Mouse (Mus musculus): ENCODE measurements around the gene Paxip1. TPM values are rescaled to one million over a fixed set of nuclear protein-coding genes. Genes with fewer than 3 reads are reported as not detected.
A peak's percentile ranks its signal among the peaks of the same experiment; 100 is the strongest.

Gene Paxip1
- polyA plus RNA-seq, 1 experiment from 2014 or later, result 44.9 TPM

DNA sequence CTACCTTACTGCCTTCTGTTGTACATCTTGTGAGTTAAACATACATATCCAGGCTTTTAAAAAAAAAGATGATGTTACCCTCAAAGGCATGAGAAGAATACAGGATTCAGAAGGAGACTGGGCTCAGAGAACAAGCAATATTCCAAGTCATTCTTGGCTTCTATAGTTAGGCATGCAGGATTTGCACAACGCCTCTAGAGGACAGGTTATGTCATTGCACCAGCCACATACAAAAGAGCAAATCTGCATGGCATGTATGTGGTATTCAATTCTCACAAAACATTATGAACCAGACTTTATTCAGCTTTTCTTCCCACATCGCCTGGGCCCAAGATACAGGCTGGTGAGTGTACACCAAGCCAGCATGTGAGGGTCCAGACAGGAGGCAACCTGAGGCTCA, 67.0 kb downstream of the Paxip1 start:
- no peak for ATAC-seq (ENCODE audit: insufficient number of reproducible peaks, insufficient read depth, low FRiP score, low TSS enrichment, low read depth)
- no peaks in the 10 kb centered on the region for H3K9me3 ChIP-seq
- no peaks in the 10 kb centered on the region for H3K36me3 ChIP-seq
- H3K4me2 ChIP-seq, result no peak overlapping the region
- no peaks in the 10 kb centered on the region for H3K4me1 ChIP-seq (replicated peaks)
- H3K27ac ChIP-seq, result no peak overlapping the region
- no peak overlapping the region for H3K4me3 ChIP-seq (replicated peaks)
- no peaks in the 10 kb centered on the region for H3K27me3 ChIP-seq
- H3K9ac ChIP-seq (replicated peaks), result no peak overlapping the region
- WGBS, result 22% methylated on average over 2 of the region's 2 CpGs

- Histone ChIP-seq H3K9ac (replicated peaks) (no peak overlapping the region), H3K36me3 (no peaks in the 10 kb centered on the region), H3K27ac (no peak overlapping the region), H3K9me3 (no peaks in the 10 kb centered on the region), H3K4me1 (replicated peaks) (peaks cover 4% of the 10 kb centered on the region), H3K4me3 (replicated peaks) (no peak overlapping the region), H3K4me2 (no peak overlapping the region), H3K27me3 (no peaks in the 10 kb centered on the region)
- no peak for ATAC-seq (ENCODE audit: insufficient number of reproducible peaks, insufficient read depth, low FRiP score, low TSS enrichment, low read depth)
- WGBS, result 76% methylated on average over 2 of the region's 2 CpGs
These were observed 72.2 kb downstream of the Paxip1 start for GRCm38 (mm10) chr5:27719311-27719710.

DNA sequence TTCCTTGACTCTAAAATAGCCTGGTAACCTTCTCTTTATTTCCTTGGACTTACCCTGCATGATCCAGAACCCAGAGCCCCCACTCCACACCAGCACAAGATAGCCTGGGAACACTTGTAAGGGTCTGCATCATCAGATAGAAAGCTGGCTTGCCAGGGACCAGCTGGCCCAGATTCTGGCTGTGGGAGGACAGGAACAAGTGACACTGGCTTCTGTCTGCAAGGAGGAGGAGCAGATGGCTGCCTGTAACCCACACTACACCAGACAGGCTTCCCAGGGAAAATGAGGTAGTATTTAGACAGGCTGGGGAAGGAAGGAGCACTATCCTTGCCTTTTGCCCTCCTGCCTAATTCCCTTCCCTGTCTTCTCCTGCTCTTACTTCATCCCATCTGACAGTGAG, 74.2 kb downstream of the Paxip1 start:
- no peaks in the 10 kb centered on the region for H3K9me3 ChIP-seq
- no peaks in the 10 kb centered on the region for H3K36me3 ChIP-seq
- no peak for ATAC-seq (ENCODE audit: insufficient number of reproducible peaks, insufficient read depth, low FRiP score, low TSS enrichment, low read depth)
- H3K4me2 ChIP-seq, result no peak overlapping the region
- H3K27ac ChIP-seq, result no peak overlapping the region
- H3K4me3 ChIP-seq (replicated peaks), result no peak overlapping the region
- no peaks in the 10 kb centered on the region for H3K27me3 ChIP-seq
- no peak overlapping the region for H3K9ac ChIP-seq (replicated peaks)
- H3K4me1 ChIP-seq (replicated peaks), result peaks cover 7% of the 10 kb centered on the region

GRCm38 (mm10) chr5:27716026-27716425, 75.5 kb downstream of the Paxip1 start:
- Histone ChIP-seq H3K4me1 (replicated peaks) (peaks cover 7% of the 10 kb centered on the region), H3K36me3 (no peaks in the 10 kb centered on the region), H3K27ac (no peak overlapping the region), H3K4me3 (replicated peaks) (no peak overlapping the region), H3K9ac (replicated peaks) (no peak overlapping the region), H3K4me2 (no peak overlapping the region), H3K27me3 (no peaks in the 10 kb centered on the region), H3K9me3 (no peaks in the 10 kb centered on the region)
- WGBS, result 88% methylated on average over 4 of the region's 4 CpGs
- no peak for ATAC-seq (ENCODE audit: insufficient number of reproducible peaks, insufficient read depth, low FRiP score, low TSS enrichment, low read depth)

GRCm38 (mm10) chr5:27714356-27714755, 77.1 kb downstream of the Paxip1 start:
- peak; percentile 63; the same call in 1 of the 2 replicates for ATAC-seq (ENCODE audit: insufficient number of reproducible peaks, insufficient read depth, low FRiP score, low TSS enrichment, low read depth)
- H3K4me3 ChIP-seq (replicated peaks), result no peak overlapping the region
- no peaks in the 10 kb centered on the region for H3K9me3 ChIP-seq
- no peak overlapping the region for H3K9ac ChIP-seq (replicated peaks)
- H3K27ac ChIP-seq, result no peak overlapping the region
- 51% methylated on average over 9 of the region's 9 CpGs for WGBS
- no peak overlapping the region for H3K4me2 ChIP-seq
- no peaks in the 10 kb centered on the region for H3K36me3 ChIP-seq
- H3K4me1 ChIP-seq (replicated peaks), result peaks cover 7% of the 10 kb centered on the region
- no peaks in the 10 kb centered on the region for H3K27me3 ChIP-seq

DNA sequence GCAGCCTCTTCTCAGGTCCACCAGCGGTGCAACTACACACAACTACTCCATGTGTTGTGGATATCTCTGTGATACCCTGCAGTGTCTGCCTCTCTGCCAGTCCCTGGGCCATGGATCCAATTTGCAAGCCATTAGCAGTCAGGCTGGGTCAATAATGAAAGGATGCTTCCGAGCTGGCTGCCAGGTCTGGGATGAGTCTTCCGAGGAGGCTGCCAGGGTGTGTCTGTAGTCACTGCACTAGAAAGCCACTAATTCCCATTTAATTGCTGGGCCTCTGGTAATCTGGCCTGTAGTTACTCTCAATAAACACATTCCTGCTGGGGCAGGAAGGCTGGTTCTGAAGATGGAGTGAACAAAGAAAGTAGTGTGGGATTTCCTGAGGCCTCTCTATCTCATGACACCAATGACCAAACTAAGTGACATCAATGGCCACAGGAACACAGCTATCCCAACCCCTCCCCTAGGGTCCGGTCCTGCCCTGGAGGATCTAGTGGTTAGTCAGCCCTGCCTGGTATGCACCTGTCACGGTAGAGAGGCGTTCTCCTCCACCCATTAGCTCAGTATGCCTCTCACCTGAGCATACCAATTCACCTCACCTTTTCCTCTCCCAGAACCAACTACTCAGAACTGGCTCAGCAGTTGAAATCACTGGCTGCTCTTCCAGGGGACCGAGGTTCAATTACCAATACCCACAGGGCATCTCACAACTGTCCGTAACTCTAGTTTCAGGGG, 79.9 kb downstream of the Paxip1 start:
- WGBS, result 66% methylated on average over 8 of the region's 8 CpGs
- no peak for ATAC-seq (ENCODE audit: insufficient number of reproducible peaks, insufficient read depth, low FRiP score, low TSS enrichment, low read depth)
- H3K36me3 ChIP-seq, result no peaks in the 10 kb centered on the region
- H3K4me1 ChIP-seq (replicated peaks), result peaks cover 11% of the 10 kb centered on the region
- no peaks in the 10 kb centered on the region for H3K27me3 ChIP-seq
- no peaks in the 10 kb centered on the region for H3K9me3 ChIP-seq
- H3K4me2 ChIP-seq, result no peak overlapping the region
- no peak overlapping the region for H3K4me3 ChIP-seq (replicated peaks)
- H3K9ac ChIP-seq (replicated peaks), result no peak overlapping the region
- H3K27ac ChIP-seq, result no peak overlapping the region

- ATAC-seq (ENCODE audit: insufficient number of reproducible peaks, insufficient read depth, low FRiP score, low TSS enrichment, low read depth), result no peak
- Histone ChIP-seq H3K27me3 (no peaks in the 10 kb centered on the region), H3K9me3 (no peaks in the 10 kb centered on the region), H3K4me3 (replicated peaks) (no peak overlapping the region), H3K36me3 (no peaks in the 10 kb centered on the region), H3K4me2 (no peak overlapping the region), H3K27ac (no peak overlapping the region), H3K9ac (replicated peaks) (no peak overlapping the region), H3K4me1 (replicated peaks) (0 out of 2 replicates have a peak, but pooled peaks cover 4% of the 10 kb centered on the region)
- 21% methylated on average over 6 of the region's 6 CpGs for WGBS
These were observed 83.3 kb downstream of the Paxip1 start for GRCm38 (mm10) chr5:27708209-27708608.

- 0 out of 2 replicates have a peak, but pooled peaks cover 4% of the 10 kb centered on the region for H3K4me1 ChIP-seq (replicated peaks)
- no peak overlapping the region for H3K4me2 ChIP-seq
- no peak overlapping the region for H3K9ac ChIP-seq (replicated peaks)
- H3K27ac ChIP-seq, result no peak overlapping the region
- no peak overlapping the region for H3K4me3 ChIP-seq (replicated peaks)
- ATAC-seq (ENCODE audit: insufficient number of reproducible peaks, insufficient read depth, low FRiP score, low TSS enrichment, low read depth), result no peak
- no peaks in the 10 kb centered on the region for H3K9me3 ChIP-seq
- no peaks in the 10 kb centered on the region for H3K27me3 ChIP-seq
- no peaks in the 10 kb centered on the region for H3K36me3 ChIP-seq
These were observed 84.2 kb downstream of the Paxip1 start for GRCm38 (mm10) chr5:27707283-27707682.

GRCm38 (mm10) chr5:27706551-27706950, 84.9 kb downstream of the Paxip1 start:
- ATAC-seq (ENCODE audit: insufficient number of reproducible peaks, insufficient read depth, low FRiP score, low TSS enrichment, low read depth), result no peak
- H3K9ac ChIP-seq (replicated peaks), result no peak overlapping the region
- WGBS, result 73% methylated on average over 6 of the region's 6 CpGs

DNA sequence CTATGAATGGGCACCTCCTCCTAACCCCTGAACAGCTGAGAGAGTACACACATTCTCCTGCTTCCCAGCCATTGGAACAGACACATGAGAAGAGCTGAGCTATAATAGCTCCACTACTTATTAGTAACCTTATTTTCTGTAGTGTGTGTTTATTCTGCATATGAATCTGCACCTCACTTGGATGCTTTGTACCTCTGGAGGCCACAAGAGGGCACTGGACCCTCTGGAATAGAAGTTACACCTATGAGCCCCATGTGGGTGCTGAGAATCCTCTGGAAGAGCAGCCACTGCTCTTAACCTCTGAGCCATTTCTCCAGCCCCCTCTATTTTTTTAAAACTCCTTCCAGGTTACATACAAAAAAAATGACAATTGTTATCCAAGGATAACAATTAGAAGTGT, 86.5 kb downstream of the Paxip1 start:
- H3K4me1 ChIP-seq (replicated peaks), result 0 out of 2 replicates have a peak, but pooled peaks cover 4% of the 10 kb centered on the region
- no peaks in the 10 kb centered on the region for H3K36me3 ChIP-seq
- no peak for ATAC-seq (ENCODE audit: insufficient number of reproducible peaks, insufficient read depth, low FRiP score, low TSS enrichment, low read depth)
- no peaks in the 10 kb centered on the region for H3K27me3 ChIP-seq
- H3K27ac ChIP-seq, result no peak overlapping the region
- H3K9me3 ChIP-seq, result no peaks in the 10 kb centered on the region
- no peak overlapping the region for H3K4me3 ChIP-seq (replicated peaks)
- no peak overlapping the region for H3K9ac ChIP-seq (replicated peaks)
- H3K4me2 ChIP-seq, result no peak overlapping the region

More at GRCm38 (mm10) chr5:27706551-27706950, 84.9 kb downstream of the Paxip1 start:
- H3K36me3 ChIP-seq, result no peaks in the 10 kb centered on the region
- 0 out of 2 replicates have a peak, but pooled peaks cover 4% of the 10 kb centered on the region for H3K4me1 ChIP-seq (replicated peaks)
- H3K4me2 ChIP-seq, result no peak overlapping the region
- no peak overlapping the region for H3K4me3 ChIP-seq (replicated peaks)
- no peaks in the 10 kb centered on the region for H3K9me3 ChIP-seq
- H3K27ac ChIP-seq, result no peak overlapping the region
- no peaks in the 10 kb centered on the region for H3K27me3 ChIP-seq

GRCm38 (mm10) chr5:27702482-27702881, 89.0 kb downstream of the Paxip1 start:
- Histone ChIP-seq H3K4me3 (replicated peaks) (no peak overlapping the region), H3K9ac (replicated peaks) (no peak overlapping the region), H3K27me3 (no peaks in the 10 kb centered on the region), H3K36me3 (no peaks in the 10 kb centered on the region), H3K4me2 (no peak overlapping the region), H3K9me3 (no peaks in the 10 kb centered on the region), H3K4me1 (replicated peaks) (no peaks in the 10 kb centered on the region), H3K27ac (no peak overlapping the region)
- WGBS, result 87% methylated on average over 6 of the region's 6 CpGs
- ATAC-seq (ENCODE audit: insufficient number of reproducible peaks, insufficient read depth, low FRiP score, low TSS enrichment, low read depth), result no peak

Measured in limb, embryonic 12.5 days (tissue).